Mouse (Mus musculus) megakaryocyte, embryonic 14.5 days (primary cell): ENCODE results near the gene Dgkq.

ENCODE experiments used
- FLI1 ChIP-seq: IDR thresholded peaks from 2 replicates; pipeline ENCODE4 v1.6.1; 2012; ENCODE audit warnings: low read length, inconsistent platforms, mixed read lengths
- GATA1 ChIP-seq: IDR thresholded peaks from 3 replicates; pipeline ENCODE4 v1.6.1; 2012; ENCODE audit warnings: mixed read lengths, low read length, inconsistent platforms, borderline replicate concordance

- TF ChIP-seq GATA1 (no peak), FLI1 (no peak)
These were observed 8.3 kb upstream of the Dgkq start for GRCm38 (mm10) chr5:108677605-108678295.
